Mouse (Mus musculus) spleen, adult 12 weeks (tissue): ENCODE data around the gene Olfr1032.
"Not testable (repeated sequence)": the region's sequence is repeated elsewhere in the genome, so short reads cannot be mapped to it uniquely, and the experiment has no call there.

Experiments
- DNase-seq: peaks from one replicate; pipeline ENCODE4 v3.0.0; 2022; ENCODE audit warnings: low spot score

Gene Olfr1032

DNA sequence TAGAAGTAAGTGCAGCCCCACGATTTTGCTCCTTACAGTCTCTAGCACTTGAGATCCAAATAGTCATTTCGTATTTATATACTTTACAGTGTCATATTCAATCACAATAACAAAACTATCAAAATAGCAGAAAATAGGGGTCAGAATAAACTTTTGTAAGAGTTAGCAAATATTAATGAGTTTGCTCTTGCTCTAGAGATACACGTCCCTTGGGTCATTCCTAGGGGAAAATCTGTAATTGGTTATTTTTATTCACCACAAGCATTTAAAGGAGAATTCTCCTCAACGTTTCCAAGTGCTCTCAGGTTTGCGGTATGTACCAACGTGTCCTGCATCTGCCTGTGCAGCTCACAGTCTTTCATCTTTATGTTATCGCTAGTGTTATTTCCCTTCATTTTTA lies at the start of gene Olfr1032:
Gene Olfr1032, plus strand, starts transcription at position 301 of the 400 bp plus-strand sequence.
- no peak for DNase-seq

DNA sequence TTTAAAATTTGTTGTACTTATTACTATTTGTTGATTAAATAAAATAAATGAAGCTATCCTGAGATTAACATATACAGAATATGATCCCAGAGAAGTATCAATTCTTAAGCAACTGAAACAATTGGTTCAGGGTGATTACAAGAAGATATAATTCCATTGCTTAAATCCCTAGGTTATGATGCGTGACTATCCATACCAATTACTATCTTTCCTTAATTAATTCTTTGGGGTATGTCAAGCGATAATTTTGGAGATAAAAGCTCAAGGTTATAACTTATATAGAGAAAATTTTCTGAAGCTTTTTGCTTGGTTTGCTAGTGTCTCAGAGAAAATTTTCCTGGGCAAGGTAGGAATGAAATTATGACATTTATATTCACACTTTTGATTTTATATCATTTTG lies 31.7 kb upstream of the Olfr1032 start, which contains the start of gene Olfr1029:
Gene Olfr1029, plus strand, starts transcription at position 301 of the 400 bp plus-strand sequence.
- DNase-seq = no peak

DNA sequence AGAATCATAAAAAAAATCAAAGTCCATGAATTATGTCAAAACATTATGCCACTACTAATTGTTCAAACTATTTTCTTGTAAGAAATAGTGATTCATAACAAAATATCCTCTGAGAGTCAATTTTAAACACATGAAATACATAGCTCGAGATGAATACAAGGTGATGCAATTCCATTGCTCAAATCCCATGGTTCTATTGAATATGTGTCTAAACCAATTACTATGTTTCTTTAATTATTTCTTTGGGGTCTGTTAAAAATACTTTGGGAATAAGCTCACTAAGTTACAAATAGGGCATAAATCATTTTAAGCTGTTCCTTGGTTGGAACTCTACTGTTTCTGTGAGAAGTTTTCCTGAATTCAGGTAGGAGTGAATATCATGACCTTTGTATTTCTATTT lies 26.4 kb upstream of the Olfr1032 start, which contains the start of gene Olfr1030:
Gene Olfr1030, plus strand, starts transcription at position 301 of the 400 bp plus-strand sequence.
- DNase-seq = no peak

DNA sequence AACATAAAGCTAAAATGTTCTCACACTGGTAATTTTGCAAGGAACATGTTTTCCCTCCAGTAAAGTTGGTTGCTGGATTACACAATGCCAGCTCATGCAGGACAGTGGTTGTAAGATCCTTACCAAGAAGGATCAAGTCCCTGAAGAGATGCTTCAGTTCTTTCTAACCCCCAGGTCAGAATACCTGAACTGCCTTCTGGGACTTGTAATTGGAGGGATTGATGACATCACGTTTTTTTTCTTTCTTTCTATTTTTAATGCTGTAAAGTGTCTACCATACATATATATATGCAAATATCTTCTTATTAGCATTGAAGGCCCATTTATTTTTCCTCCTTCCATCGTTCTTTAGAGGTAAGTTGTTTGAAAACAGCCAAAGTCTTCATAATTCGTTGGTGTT lies 15.3 kb upstream of the Olfr1032 start, which contains the start of gene Olfr1031:
Gene Olfr1031, plus strand, starts transcription at position 301 of the 400 bp plus-strand sequence.
- no peak for DNase-seq

DNA sequence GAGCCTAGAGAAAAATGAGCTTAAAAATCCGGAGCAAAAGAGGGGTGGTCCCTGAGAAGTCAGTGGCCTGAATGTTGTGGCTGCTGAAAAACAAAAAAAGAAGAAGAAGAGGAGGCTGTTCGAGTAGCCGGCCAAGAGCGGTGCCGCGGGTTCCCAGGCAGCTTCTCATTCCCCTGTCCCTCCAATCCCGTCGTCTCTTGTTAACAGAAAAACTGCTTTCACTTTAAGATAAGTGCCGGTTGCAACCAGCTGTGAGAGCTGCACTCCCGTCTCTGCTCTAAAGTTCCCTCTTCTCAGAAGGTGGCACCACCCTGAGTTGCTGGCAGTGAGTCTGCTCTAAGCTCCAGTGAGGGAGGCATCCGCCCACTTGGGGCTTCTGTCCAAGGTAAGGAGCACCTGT lies 15.1 kb downstream of the Olfr1032 start, which contains the start of gene Olfr1033:
Gene Olfr1033, plus strand, starts transcription at position 228 of the 400 bp plus-strand sequence.
- not testable (repeated sequence) for DNase-seq

DNA sequence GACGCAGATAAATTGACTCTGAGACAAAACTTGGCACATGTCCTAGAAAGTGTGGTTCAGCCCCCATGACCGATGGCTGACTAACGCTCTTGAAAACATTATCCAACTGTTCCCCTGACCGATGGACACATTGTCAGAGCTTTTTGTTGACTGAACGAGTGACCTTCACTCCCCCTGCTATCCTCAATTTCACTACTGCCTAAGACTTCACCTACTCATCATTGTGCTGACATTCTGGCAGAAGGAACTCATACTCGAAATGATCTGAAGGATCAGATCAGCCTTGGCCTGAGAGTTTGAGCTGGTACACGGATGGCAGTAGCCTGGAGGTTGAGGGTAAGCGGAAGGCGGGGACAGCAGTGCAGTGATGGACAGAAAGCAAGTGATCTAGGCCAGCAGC lies 16.2 kb downstream of the Olfr1032 start:
- DNase-seq = not testable (repeated sequence)

DNA sequence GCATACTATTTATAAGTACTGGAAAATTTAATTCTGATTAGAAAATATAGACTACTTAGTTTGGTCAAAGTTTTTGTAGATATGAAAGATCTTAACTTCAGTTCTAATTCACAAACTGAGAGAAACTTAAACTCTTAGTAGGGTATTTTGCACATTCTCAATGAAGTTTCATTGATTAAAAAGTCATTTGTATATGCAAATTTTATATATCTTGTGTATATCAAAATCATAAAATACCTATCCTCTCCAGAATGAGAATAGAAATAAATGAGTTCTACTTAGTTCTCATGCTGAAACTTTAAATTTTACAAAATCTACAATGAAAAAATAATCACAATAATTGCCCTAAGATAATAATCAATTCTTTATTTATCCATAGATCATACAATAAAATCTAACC lies 40.2 kb downstream of the Olfr1032 start, which contains the start of gene Olfr1034:
Gene Olfr1034, plus strand, starts transcription at position 301 of the 400 bp plus-strand sequence.
- DNase-seq = no peak

DNA sequence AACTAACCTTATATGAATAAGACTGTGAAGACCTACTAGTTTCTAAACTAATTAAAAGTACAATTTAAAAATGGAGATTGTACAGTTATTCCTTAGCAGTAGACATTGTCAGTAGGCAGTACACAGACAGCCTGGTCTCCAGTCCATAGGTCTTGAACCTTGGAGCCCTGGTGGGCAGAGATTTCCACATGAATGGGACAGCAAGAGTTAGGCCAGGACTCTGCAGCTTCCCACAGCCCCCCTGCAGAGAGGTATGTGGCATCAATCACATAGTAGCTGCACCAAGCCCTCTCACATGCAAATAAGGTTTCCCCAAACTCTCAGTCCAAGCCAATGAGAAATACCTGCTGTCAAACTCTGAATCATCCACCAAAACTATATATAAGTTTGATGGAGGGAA lies 45.4 kb downstream of the Olfr1032 start:
- not testable (repeated sequence) for DNase-seq
